ENCODE assay signal across 8 mouse cellular contexts in genomic region chr2:120566886-120567797, GRCm38 (mm10). TPM values are rescaled to one million over a fixed set of nuclear protein-coding genes. Genes with fewer than 3 reads are reported as not detected.
DNase-seq lines count a peak whose midpoint lies in the region; ATAC-seq and TF ChIP-seq lines count a peak whose summit lies in the region.

Gene Snap23, plus strand, starts transcription at chr2:120567671.

- ATAC-seq in kidney, embryonic 14.5 days (ENCODE audit: low FRiP score, low TSS enrichment) = peak; percentile 96
- ATAC-seq in limb, embryonic 15.5 days (ENCODE audit: insufficient number of reproducible peaks, low FRiP score, low TSS enrichment, low read depth) = peak; percentile 92

- peaks cover 8% of the 10 kb centered on the region; the same call in 1 of the 2 replicates for H3K36me3 ChIP-seq in kidney, embryonic 14.5 days (ENCODE audit: control insufficient read depth, insufficient read depth, low read length)
- H3K36me3 ChIP-seq in limb, embryonic 15.5 days = peaks cover 5% of the 10 kb centered on the region; the same call in 1 of the 2 replicates

- peak within 1 kb of the TSS; percentile 83 for H3K27ac ChIP-seq in bone marrow macrophage, adult 2 months (ENCODE audit: insufficient read depth, low read depth, low read length)
- peak within 1 kb of the TSS; percentile 98 for H3K27ac ChIP-seq in embryonic fibroblast, embryonic 13.5 days (ENCODE audit: insufficient read depth, low read length)
- H3K27ac ChIP-seq in kidney, embryonic 14.5 days (ENCODE audit: low read depth, low read length) = peak within 1 kb of the TSS; percentile 85
- H3K27ac ChIP-seq in limb, embryonic 15.5 days = peak within 1 kb of the TSS; percentile 90

- H3K4me1 ChIP-seq in bone marrow macrophage, adult 2 months (ENCODE audit: control insufficient read depth, insufficient read depth, low read length) = peaks cover 33% of the 10 kb centered on the region
- no peaks in the 10 kb centered on the region for H3K4me1 ChIP-seq in embryonic fibroblast, embryonic 13.5 days (ENCODE audit: control insufficient read depth, insufficient read depth, low read length)
- H3K4me1 ChIP-seq in kidney, embryonic 14.5 days (ENCODE audit: control insufficient read depth, insufficient read depth, low read length) = peaks cover 9% of the 10 kb centered on the region; the same call in 1 of the 2 replicates
- peaks cover 17% of the 10 kb centered on the region for H3K4me1 ChIP-seq in limb, embryonic 15.5 days

- no peaks in the 10 kb centered on the region for H3K9me3 ChIP-seq in kidney, embryonic 14.5 days (ENCODE audit: control insufficient read depth, low read length)
- H3K9me3 ChIP-seq in limb, embryonic 15.5 days = no peaks in the 10 kb centered on the region

- peak within 1 kb of the TSS; percentile 77 for H3K9ac ChIP-seq in kidney, embryonic 14.5 days (ENCODE audit: low read depth, low read length)
- H3K9ac ChIP-seq in limb, embryonic 15.5 days = peak within 1 kb of the TSS; percentile 73

- TF ChIP-seq POLR2A in bone marrow macrophage, adult 2 months (IDR thresholded peaks at IDR 0.05; ENCODE audit: borderline replicate concordance, low read depth, low read length) = 0 out of 2 replicates have a peak, but pooled peaks have one; percentile 19
- TF ChIP-seq POLR2A in embryonic fibroblast, embryonic 13.5 days (IDR thresholded peaks at IDR 0.05; ENCODE audit: low read depth, low read length) = peak; percentile 83

- peak within 1 kb of the TSS; percentile 89 for H3K4me3 ChIP-seq in bone marrow macrophage, adult 2 months (ENCODE audit: insufficient read depth, low read length)
- H3K4me3 ChIP-seq in embryonic fibroblast, embryonic 13.5 days (ENCODE audit: insufficient read depth, low read length) = peak within 1 kb of the TSS; percentile 69
- H3K4me3 ChIP-seq in kidney, embryonic 14.5 days (ENCODE audit: low read length) = peak within 1 kb of the TSS; percentile 78
- H3K4me3 ChIP-seq in limb, embryonic 15.5 days = peak within 1 kb of the TSS; percentile 78

- peak; percentile 94 for DNase-seq in A20 (ENCODE audit: low read depth, low spot score)
- peak; percentile 97 for DNase-seq in heart, adult 9 months (ENCODE audit: low spot score in 2 of 2)
- DNase-seq in monocyte, adult 2 months (ENCODE audit: low read depth in 1 of 2, low spot score in 2 of 2) = peak; percentile 83 to 84
- DNase-seq in spleen, postnatal 36 days (ENCODE audit: low spot score in 2 of 2) = peak; percentile 91 to 95

- H3K27me3 ChIP-seq in kidney, embryonic 14.5 days (ENCODE audit: control insufficient read depth, insufficient read depth, low read length) = no peaks in the 10 kb centered on the region
- H3K27me3 ChIP-seq in limb, embryonic 15.5 days = no peaks in the 10 kb centered on the region

- H3K4me2 ChIP-seq in kidney, embryonic 14.5 days (replicated peaks; ENCODE audit: low read depth, low read length) = peak within 1 kb of the TSS; percentile 64
- H3K4me2 ChIP-seq in limb, embryonic 15.5 days = peak within 1 kb of the TSS; percentile 63

- WGBS in kidney, embryonic 14.5 days = 1% methylated on average over 42 of the region's 42 CpGs
- under 1% methylated on average over 42 of the region's 42 CpGs for WGBS in limb, embryonic 15.5 days

- TF ChIP-seq CTCF in bone marrow macrophage, adult 2 months (IDR thresholded peaks at IDR 0.05; ENCODE audit: low read depth, low read length) = no peak
- TF ChIP-seq CTCF in embryonic fibroblast, embryonic 13.5 days (IDR thresholded peaks at IDR 0.05; ENCODE audit: borderline replicate concordance, insufficient read depth, low read length) = no peak

RNA-seq across cellular contexts. Expression of gene Snap23, which starts in this region (rescaled TPM):
- 248 and 266 TPM in 2 replicates for polyA plus RNA-seq in bone marrow macrophage, adult 2 months (2012; ENCODE audit: insufficient read depth, insufficient read length, missing spikeins)
- polyA plus RNA-seq in embryonic fibroblast, embryonic 13.5 days (2011; ENCODE audit: insufficient read length, low read depth, missing spikeins) = 111 and 115 TPM in 2 replicates
- polyA plus RNA-seq in kidney, embryonic 14.5 days (2014; fragmentation: Nextera tagmentation; extraction: Ambion mirVana) = 46.0 and 61.0 TPM in 2 replicates
- polyA plus RNA-seq in limb, embryonic 15.5 days (2015; fragmentation: Nextera tagmentation; extraction: Ambion mirVana) = 56.0 and 59.7 TPM in 2 replicates

Comparison
In these comparisons a context has a peak if more than half of its experiments do, and no peak if none do; other contexts are left out.
1. Peak in every context shown above with its lines: DNase-seq, ATAC-seq, H3K4me3 ChIP-seq and H3K27ac ChIP-seq.